Mouse (Mus musculus): ENCODE measurements around the gene Rhebl1. TPM values are rescaled to one million over a fixed set of nuclear protein-coding genes. Genes with fewer than 3 reads are reported as not detected.

Gene Rhebl1
- total and polyA plus RNA-seq, 3 experiments = 10.1 to 16.6 TPM; not detected in 1

DNA sequence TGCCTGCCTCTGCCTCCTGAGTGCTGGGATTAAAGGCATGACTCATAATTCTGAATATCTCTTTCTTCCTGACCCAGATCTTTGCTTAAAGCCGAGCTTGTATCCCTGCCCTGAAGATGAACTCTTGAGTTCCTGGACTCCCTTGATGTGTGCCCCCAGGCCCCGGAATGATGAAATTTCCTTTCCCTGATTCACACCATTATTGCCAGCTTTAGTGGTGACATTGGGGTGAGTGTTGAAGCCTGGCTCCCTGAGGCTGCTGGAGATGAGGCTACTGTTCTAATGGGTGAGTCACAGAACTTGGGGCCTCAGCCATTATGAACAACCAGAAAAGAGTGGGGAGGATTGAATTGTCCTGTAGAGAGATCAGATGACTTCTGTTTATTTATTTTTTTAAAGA lies 47.2 kb upstream of the Rhebl1 start:
- no peaks in the 10 kb centered on the region for H3K27me3 ChIP-seq (ENCODE audit: control insufficient read depth in 1 of 2, insufficient read depth in 2 of 2, low read length in 2 of 2)
- H3K4me1 ChIP-seq (ENCODE audit: control insufficient read depth in 1 of 2, insufficient read depth in 2 of 2, low read length in 2 of 2) = no peaks in the 10 kb centered on the region
- H3K9me3 ChIP-seq (replicated peaks; ENCODE audit: insufficient read depth, low read length) = no peaks in the 10 kb centered on the region
- H3K36me3 ChIP-seq (ENCODE audit: control insufficient read depth in 1 of 2, insufficient read depth in 2 of 2, low read length in 2 of 2) = 0 out of 4 replicates have a peak, but pooled peaks cover 0 to 2% of the 10 kb centered on the region in 2 experiments
- H3K79me2 ChIP-seq (ENCODE audit: control insufficient read depth, insufficient read depth, low read length, poor library complexity) = no peaks in the 10 kb centered on the region
- no peak overlapping the region for H3K4me3 ChIP-seq (ENCODE audit: control insufficient read depth in 1 of 2, insufficient read depth in 1 of 2, low read depth in 2 of 2, low read length in 2 of 2)
- TF ChIP-seq ZC3H11A (IDR thresholded peaks at IDR 0.05; ENCODE audit: low read depth, low read length) (no peak), MXI1 (IDR thresholded peaks at IDR 0.05; ENCODE audit: low read depth, low read length) (no peak), MEF2A (IDR thresholded peaks at IDR 0.05; ENCODE audit: extremely low read depth, insufficient replicate concordance, low read depth, low read length, poor library complexity, severe bottlenecking) (no peak), NRF1 (IDR thresholded peaks at IDR 0.05; ENCODE audit: insufficient read depth, low read depth, low read length, poor library complexity, severe bottlenecking) (no peak), ETS1 (IDR thresholded peaks at IDR 0.05; ENCODE audit: low read depth, low read length) (no peak), CHD1 (IDR thresholded peaks at IDR 0.05; ENCODE audit: low read depth, low read length) (no peak), TCF12 (IDR thresholded peaks at IDR 0.05; ENCODE audit: low read depth, low read length) (no peak), EP300 (IDR thresholded peaks at IDR 0.05; ENCODE audit: low read depth in 1 of 2, low read length in 2 of 2) (no peak), HCFC1 (IDR thresholded peaks at IDR 0.05; ENCODE audit: low read depth, low read length) (no peak), MAZ (IDR thresholded peaks at IDR 0.05; ENCODE audit: low read depth, low read length) (no peak), CHD2 (IDR thresholded peaks at IDR 0.05; ENCODE audit: low read length) (no peak), KAT2A (conservative IDR thresholded peaks at IDR 0.05; ENCODE audit: low read depth, low read length) (no peak), TAL1 (IDR thresholded peaks at IDR 0.05; ENCODE audit: low read length) (no peak), SIN3A (IDR thresholded peaks at IDR 0.05; ENCODE audit: low read length) (no peak), GABPA (IDR thresholded peaks at IDR 0.05; ENCODE audit: low read depth, low read length) (no peak)
- no peak overlapping the region for H3K27ac ChIP-seq (ENCODE audit: control insufficient read depth, low read depth, low read length)
- no peak for DNase-seq (ENCODE audit: low read depth, low spot score)
- no peak overlapping the region for H3K9ac ChIP-seq (ENCODE audit: control insufficient read depth, low read depth, low read length, poor library complexity, severe bottlenecking)

DNA sequence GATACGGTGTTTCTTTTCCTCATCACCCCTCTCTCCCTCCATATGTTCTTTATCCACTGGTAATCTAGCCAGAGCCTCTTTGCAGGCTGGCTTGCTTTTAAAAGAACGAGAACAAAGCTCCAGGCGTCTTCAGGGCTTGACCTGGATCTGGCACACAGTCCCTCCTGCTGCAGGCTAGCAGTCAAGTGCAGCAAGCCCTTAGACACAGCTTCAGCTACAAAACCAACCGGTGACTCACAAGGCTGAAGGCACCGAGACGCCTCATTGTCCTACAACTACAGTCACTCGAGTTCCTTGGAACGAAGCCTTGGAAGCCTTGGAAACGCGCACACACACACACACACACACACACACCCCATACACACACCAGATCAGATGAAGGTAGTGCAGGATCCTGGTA lies 46.5 kb upstream of the Rhebl1 start:
- TF ChIP-seq MEF2A (IDR thresholded peaks at IDR 0.05; ENCODE audit: extremely low read depth, insufficient replicate concordance, low read depth, low read length, poor library complexity, severe bottlenecking) = no peak
- no peak for DNase-seq (ENCODE audit: low read depth, low spot score)
- Histone ChIP-seq H3K36me3 (ENCODE audit: control insufficient read depth in 1 of 2, insufficient read depth in 2 of 2, low read length in 2 of 2) (peaks cover 0 to 8% of the 10 kb centered on the region in 2 experiments; a peak in 2 of 4 replicates), H3K4me1 (ENCODE audit: control insufficient read depth in 1 of 2, insufficient read depth in 2 of 2, low read length in 2 of 2) (peaks cover 5 to 6% of the 10 kb centered on the region in 2 experiments; a peak in 3 of 4 replicates), H3K9ac (ENCODE audit: control insufficient read depth, low read depth, low read length, poor library complexity, severe bottlenecking) (no peak overlapping the region), H3K4me3 (ENCODE audit: control insufficient read depth in 1 of 2, insufficient read depth in 1 of 2, low read depth in 2 of 2, low read length in 2 of 2) (no peak overlapping the region), H3K27me3 (ENCODE audit: control insufficient read depth in 1 of 2, insufficient read depth in 2 of 2, low read length in 2 of 2) (no peaks in the 10 kb centered on the region), H3K9me3 (replicated peaks; ENCODE audit: insufficient read depth, low read length) (no peaks in the 10 kb centered on the region), H3K27ac (ENCODE audit: control insufficient read depth, low read depth, low read length) (no peak overlapping the region), H3K79me2 (ENCODE audit: control insufficient read depth, insufficient read depth, low read length, poor library complexity) (no peaks in the 10 kb centered on the region)
